Mouse (Mus musculus): ENCODE measurements at regions not wholly inside any gene's neighbourhood (a gene's known extent, or its start where the extent isn't known, plus 50 kb on each side); places are given as distances from the start of the nearest gene placed in this dataset.
"Not testable (repeated sequence)": the region's sequence is repeated elsewhere in the genome, so short reads cannot be mapped to it uniquely, and the experiment has no call there.

GRCm38 (mm10) chr16:61484315-61484714 lies 879.0 kb upstream of the Epha6 start:
- DNase-seq (ENCODE audit: low read depth, low spot score), result peak; percentile 31

- peak; percentile 18 for DNase-seq (ENCODE audit: low read depth, low spot score)
Measured at GRCm38 (mm10) chr16:61441881-61442280, 836.5 kb upstream of the Epha6 start.

GRCm38 (mm10) chr16:61401261-61401660 lies 795.9 kb upstream of the Epha6 start:
- peak; percentile 1 for DNase-seq (ENCODE audit: low read depth, low spot score)

- DNase-seq (ENCODE audit: low read depth, low spot score), result peak; percentile 16
Measured at GRCm38 (mm10) chr16:61381979-61382378, 776.6 kb upstream of the Epha6 start.

GRCm38 (mm10) chr16:61376937-61377336 lies 771.6 kb upstream of the Epha6 start:
- DNase-seq (ENCODE audit: low read depth, low spot score), result not testable (repeated sequence)

All from brain, adult 2 months (tissue).